Mouse (Mus musculus): ENCODE data around the gene Olfr49. TPM values are rescaled to one million over a fixed set of nuclear protein-coding genes. Genes with fewer than 3 reads are reported as not detected.

Olfr49 gene
- polyA plus RNA-seq, 1 experiment from 2014 or later = not detected

DNA sequence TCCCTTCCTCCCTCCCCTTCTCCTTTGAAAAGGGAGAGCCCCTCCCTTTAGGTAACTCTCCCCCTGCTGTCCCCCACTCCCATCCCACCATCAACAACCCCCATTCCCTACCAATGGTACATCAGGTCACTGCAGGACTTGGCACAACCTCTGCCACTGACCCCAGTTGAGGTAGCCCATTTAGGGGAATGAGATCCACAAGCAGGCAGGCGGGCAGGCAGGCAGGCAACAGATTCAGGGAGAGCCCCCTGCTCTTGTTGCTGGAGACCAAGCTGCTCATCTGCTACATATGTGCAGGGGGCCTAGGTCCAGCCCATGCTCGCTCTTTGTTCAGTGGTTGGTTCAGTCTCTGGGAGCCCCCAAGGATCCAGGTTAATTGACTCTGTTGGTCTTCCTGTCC is 8.3 kb downstream of the Olfr49 start:
- Histone ChIP-seq H3K4me3 (no peak overlapping the region), H3K9me3 (no peaks in the 10 kb centered on the region), H3K4me1 (no peaks in the 10 kb centered on the region), H3K27ac (no peak overlapping the region), H3K27me3 (no peaks in the 10 kb centered on the region), H3K36me3 (no peaks in the 10 kb centered on the region), H3K9ac (no peak overlapping the region), H3K4me2 (replicated peaks) (no peak overlapping the region)
- ATAC-seq (ENCODE audit: insufficient number of reproducible peaks, insufficient read depth, low FRiP score, low TSS enrichment) = no peak
- 75% methylated on average over 2 of the region's 2 CpGs for WGBS

DNA sequence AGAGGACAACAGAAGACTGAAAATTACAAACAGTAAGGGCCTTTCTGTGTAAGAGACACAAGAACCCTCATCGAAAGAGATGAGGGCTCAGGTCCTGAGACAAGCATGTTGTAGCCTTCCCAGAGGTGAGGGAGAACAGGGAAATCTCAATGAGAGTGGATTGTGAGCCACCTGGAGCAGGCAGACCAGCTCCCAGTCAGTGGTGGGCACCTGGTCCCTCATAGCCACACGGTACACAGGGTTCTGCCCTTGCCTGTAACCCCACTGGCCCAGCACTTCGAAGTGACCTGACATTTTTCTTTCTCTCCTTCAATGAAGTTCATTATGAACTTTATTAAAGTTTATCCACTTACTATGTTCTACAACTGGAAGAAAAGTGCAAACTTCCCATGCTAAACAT is 12.0 kb downstream of the Olfr49 start:
- WGBS = 84% methylated on average over 3 of the region's 3 CpGs
- no peak for ATAC-seq (ENCODE audit: insufficient number of reproducible peaks, insufficient read depth, low FRiP score, low TSS enrichment)
- no peak overlapping the region for H3K27ac ChIP-seq

DNA sequence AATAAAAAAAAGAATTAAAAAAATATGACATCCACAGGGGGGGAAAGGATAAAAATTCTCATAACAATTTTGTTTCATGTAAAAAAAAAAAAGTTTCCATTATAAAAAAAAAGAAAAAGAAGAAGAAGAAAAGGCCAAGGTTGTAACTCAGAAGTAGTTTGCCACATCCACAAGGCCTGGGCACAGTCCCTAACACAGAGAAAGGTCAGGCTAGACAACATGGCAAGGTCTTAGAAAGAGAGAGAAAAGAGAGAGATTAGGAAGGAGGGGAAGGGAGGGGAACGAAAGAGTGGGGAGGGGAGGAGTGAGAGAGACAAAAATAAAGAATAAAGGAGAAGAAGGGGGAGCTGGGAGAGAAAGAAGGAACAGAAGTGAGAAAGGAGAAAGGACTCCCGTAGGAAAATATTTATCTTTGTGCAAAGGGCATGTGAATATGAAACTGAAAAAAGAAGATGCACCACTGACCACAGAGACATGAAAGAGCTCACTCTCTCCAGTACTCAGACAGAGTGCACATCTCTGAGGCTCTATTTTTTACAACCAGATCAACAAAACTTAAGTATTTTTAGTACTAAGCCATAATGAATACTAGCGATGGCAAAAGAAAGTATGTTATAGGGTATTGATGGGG is 12.6 kb downstream of the Olfr49 start:
- Histone ChIP-seq H3K9me3 (no peaks in the 10 kb centered on the region), H3K4me2 (replicated peaks) (no peak overlapping the region), H3K27ac (no peak overlapping the region), H3K27me3 (no peaks in the 10 kb centered on the region), H3K9ac (no peak overlapping the region), H3K4me1 (no peaks in the 10 kb centered on the region), H3K4me3 (no peak overlapping the region), H3K36me3 (peaks cover 12% of the 10 kb centered on the region)
- ATAC-seq (ENCODE audit: insufficient number of reproducible peaks, insufficient read depth, low FRiP score, low TSS enrichment) = no peak
- 71% methylated on average over 3 of the region's 3 CpGs for WGBS

More for the DNA sequence above, 12.0 kb downstream of the Olfr49 start:
- no peaks in the 10 kb centered on the region for H3K9me3 ChIP-seq
- no peaks in the 10 kb centered on the region for H3K27me3 ChIP-seq
- no peak overlapping the region for H3K4me2 ChIP-seq (replicated peaks)
- peaks cover 7% of the 10 kb centered on the region for H3K36me3 ChIP-seq
- H3K4me3 ChIP-seq = no peak overlapping the region
- no peak overlapping the region for H3K9ac ChIP-seq
- no peaks in the 10 kb centered on the region for H3K4me1 ChIP-seq

DNA sequence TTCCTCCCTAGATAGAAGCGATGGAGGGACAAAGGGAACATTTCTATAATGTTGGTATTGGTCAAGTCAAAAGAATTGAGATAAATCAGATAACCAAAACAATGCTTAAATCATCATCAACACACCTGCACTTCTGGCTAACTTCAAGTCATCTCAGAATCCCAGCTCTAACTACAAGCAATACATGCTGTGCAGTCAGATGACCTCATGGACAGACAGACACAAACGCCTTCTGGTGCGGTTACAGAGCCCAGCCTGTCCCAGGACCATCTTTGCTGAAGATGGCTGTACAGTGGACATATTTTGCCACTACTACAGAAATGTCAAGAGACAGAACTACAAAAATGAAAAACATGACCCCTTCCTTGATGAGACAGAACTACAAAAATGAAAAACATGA is 14.3 kb downstream of the Olfr49 start:
- H3K4me1 ChIP-seq = no peaks in the 10 kb centered on the region
- H3K4me3 ChIP-seq = no peak overlapping the region
- ATAC-seq (ENCODE audit: insufficient number of reproducible peaks, insufficient read depth, low FRiP score, low TSS enrichment) = no peak
- 85% methylated on average over 3 of the region's 3 CpGs for WGBS
- no peaks in the 10 kb centered on the region for H3K27me3 ChIP-seq
- no peak overlapping the region for H3K27ac ChIP-seq
- no peak overlapping the region for H3K9ac ChIP-seq
- H3K4me2 ChIP-seq (replicated peaks) = no peak overlapping the region
- H3K9me3 ChIP-seq = no peaks in the 10 kb centered on the region
- H3K36me3 ChIP-seq = peaks cover 13% of the 10 kb centered on the region

- Histone ChIP-seq H3K4me2 (replicated peaks) (no peak overlapping the region), H3K4me1 (no peaks in the 10 kb centered on the region), H3K27ac (no peak overlapping the region), H3K36me3 (peaks cover 19% of the 10 kb centered on the region), H3K4me3 (no peak overlapping the region), H3K9me3 (no peaks in the 10 kb centered on the region), H3K9ac (no peak overlapping the region), H3K27me3 (no peaks in the 10 kb centered on the region)
- ATAC-seq (ENCODE audit: insufficient number of reproducible peaks, insufficient read depth, low FRiP score, low TSS enrichment) = no peak
- 94% methylated on average over 3 of the region's 3 CpGs for WGBS
These were observed 15.2 kb downstream of the Olfr49 start for GRCm38 (mm10) chr14:54269566-54269965.

GRCm38 (mm10) chr14:54267966-54268365 is 16.8 kb downstream of the Olfr49 start:
- Histone ChIP-seq H3K4me3 (no peak overlapping the region), H3K9me3 (no peaks in the 10 kb centered on the region), H3K27ac (no peak overlapping the region), H3K36me3 (peaks cover 27% of the 10 kb centered on the region), H3K4me1 (no peaks in the 10 kb centered on the region), H3K9ac (no peak overlapping the region), H3K4me2 (replicated peaks) (no peak overlapping the region), H3K27me3 (no peaks in the 10 kb centered on the region)
- WGBS = 91% methylated on average over 10 of the region's 10 CpGs
- no peak for ATAC-seq (ENCODE audit: insufficient number of reproducible peaks, insufficient read depth, low FRiP score, low TSS enrichment)

DNA sequence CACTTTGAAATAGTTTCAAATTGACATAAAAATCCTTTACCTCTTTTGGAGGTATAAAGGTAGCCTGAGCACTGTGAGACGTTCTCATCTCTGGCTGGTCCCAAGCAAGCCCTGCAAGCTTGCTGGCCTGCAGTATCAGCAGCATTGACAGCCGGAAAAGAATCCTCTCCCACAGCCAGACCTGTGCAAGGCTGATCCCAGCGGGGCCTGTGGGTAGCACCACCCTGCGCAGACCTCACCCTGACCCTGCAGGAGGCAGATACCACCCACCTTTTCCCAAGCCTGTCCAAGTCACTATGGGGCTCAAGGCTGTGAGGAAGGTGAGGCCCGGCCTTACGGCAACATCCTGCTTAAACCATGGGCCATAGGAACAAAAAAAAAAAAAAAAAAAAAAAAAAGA is 18.8 kb downstream of the Olfr49 start:
- no peaks in the 10 kb centered on the region for H3K4me1 ChIP-seq
- no peak for ATAC-seq (ENCODE audit: insufficient number of reproducible peaks, insufficient read depth, low FRiP score, low TSS enrichment)
- no peak overlapping the region for H3K4me2 ChIP-seq (replicated peaks)
- H3K27ac ChIP-seq = no peak overlapping the region
- no peak overlapping the region for H3K9ac ChIP-seq
- H3K27me3 ChIP-seq = no peaks in the 10 kb centered on the region
- H3K4me3 ChIP-seq = no peak overlapping the region
- 69% methylated on average over 6 of the region's 6 CpGs for WGBS
- no peaks in the 10 kb centered on the region for H3K9me3 ChIP-seq
- H3K36me3 ChIP-seq = peaks cover 37% of the 10 kb centered on the region

- Histone ChIP-seq H3K36me3 (peaks cover 37% of the 10 kb centered on the region), H3K27me3 (no peaks in the 10 kb centered on the region), H3K4me3 (no peak overlapping the region), H3K4me2 (replicated peaks) (no peak overlapping the region), H3K9me3 (no peaks in the 10 kb centered on the region), H3K4me1 (peaks cover 2% of the 10 kb centered on the region), H3K9ac (no peak overlapping the region), H3K27ac (no peak overlapping the region)
- WGBS = 43% methylated on average over 10 of the region's 10 CpGs
- no peak for ATAC-seq (ENCODE audit: insufficient number of reproducible peaks, insufficient read depth, low FRiP score, low TSS enrichment)
These were observed 19.6 kb downstream of the Olfr49 start for GRCm38 (mm10) chr14:54265093-54265492.

DNA sequence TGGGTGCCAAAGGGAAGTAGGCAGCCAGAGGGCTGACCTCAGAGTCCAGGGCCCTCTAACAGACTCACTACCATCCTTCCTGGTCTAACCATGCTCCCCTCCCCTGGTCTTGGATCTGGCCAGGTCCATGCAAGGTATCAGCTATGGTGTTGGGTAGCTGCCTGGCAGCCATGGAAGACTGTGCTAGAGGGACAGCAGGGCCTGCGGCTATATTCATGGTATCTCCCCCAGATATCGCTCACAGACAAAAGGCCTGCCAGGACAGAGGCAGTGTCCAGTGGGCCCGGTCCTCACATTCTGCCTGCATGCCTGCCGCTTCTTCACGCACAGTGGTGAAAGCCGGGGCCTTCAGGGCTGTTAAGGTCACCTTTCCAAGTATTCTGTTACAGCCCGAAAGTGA is 20.5 kb downstream of the Olfr49 start:
- H3K27ac ChIP-seq = no peak overlapping the region
- H3K4me1 ChIP-seq = peaks cover 8% of the 10 kb centered on the region
- H3K4me3 ChIP-seq = no peak overlapping the region
- no peak overlapping the region for H3K4me2 ChIP-seq (replicated peaks)
- no peaks in the 10 kb centered on the region for H3K9me3 ChIP-seq
- 84% methylated on average over 7 of the region's 7 CpGs for WGBS
- peaks cover 37% of the 10 kb centered on the region for H3K36me3 ChIP-seq
- no peaks in the 10 kb centered on the region for H3K27me3 ChIP-seq
- no peak overlapping the region for H3K9ac ChIP-seq
- no peak for ATAC-seq (ENCODE audit: insufficient number of reproducible peaks, insufficient read depth, low FRiP score, low TSS enrichment)

- Histone ChIP-seq H3K4me2 (replicated peaks) (no peak overlapping the region), H3K4me3 (no peak overlapping the region), H3K36me3 (peaks cover 34% of the 10 kb centered on the region), H3K27ac (no peak overlapping the region), H3K9ac (no peak overlapping the region), H3K9me3 (no peaks in the 10 kb centered on the region), H3K4me1 (peaks cover 8% of the 10 kb centered on the region), H3K27me3 (no peaks in the 10 kb centered on the region)
- no peak for ATAC-seq (ENCODE audit: insufficient number of reproducible peaks, insufficient read depth, low FRiP score, low TSS enrichment)
- WGBS = 92% methylated on average over 6 of the region's 6 CpGs
These were observed 21.6 kb downstream of the Olfr49 start for GRCm38 (mm10) chr14:54263099-54263498.

DNA sequence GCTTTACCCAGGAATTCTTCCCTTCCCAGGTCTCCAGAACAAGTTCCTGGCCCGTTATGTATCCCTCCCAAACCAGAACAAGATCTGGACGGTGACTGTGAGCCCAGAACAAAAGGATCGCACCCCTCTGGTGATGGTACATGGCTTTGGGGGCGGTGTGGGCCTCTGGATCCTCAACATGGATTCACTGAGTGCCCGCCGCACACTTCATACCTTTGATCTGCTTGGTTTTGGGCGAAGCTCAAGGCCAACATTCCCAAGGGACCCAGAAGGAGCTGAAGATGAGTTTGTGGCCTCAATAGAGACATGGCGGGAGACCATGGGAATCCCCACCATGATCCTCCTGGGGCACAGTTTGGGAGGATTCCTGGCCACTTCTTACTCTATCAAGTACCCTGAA is 22.1 kb downstream of the Olfr49 start:
- Histone ChIP-seq H3K36me3 (peaks cover 29% of the 10 kb centered on the region), H3K27ac (no peak overlapping the region), H3K4me2 (replicated peaks) (no peak overlapping the region), H3K9me3 (no peaks in the 10 kb centered on the region), H3K4me3 (no peak overlapping the region), H3K27me3 (no peaks in the 10 kb centered on the region), H3K4me1 (peaks cover 8% of the 10 kb centered on the region), H3K9ac (no peak overlapping the region)
- 87% methylated on average over 8 of the region's 8 CpGs for WGBS
- no peak for ATAC-seq (ENCODE audit: insufficient number of reproducible peaks, insufficient read depth, low FRiP score, low TSS enrichment)

- Histone ChIP-seq H3K9me3 (no peaks in the 10 kb centered on the region), H3K27me3 (no peaks in the 10 kb centered on the region), H3K36me3 (peaks cover 23% of the 10 kb centered on the region), H3K4me2 (replicated peaks) (no peak overlapping the region), H3K9ac (no peak overlapping the region), H3K4me1 (peaks cover 8% of the 10 kb centered on the region), H3K4me3 (no peak overlapping the region), H3K27ac (no peak overlapping the region)
- no peak for ATAC-seq (ENCODE audit: insufficient number of reproducible peaks, insufficient read depth, low FRiP score, low TSS enrichment)
- 89% methylated on average over 2 of the region's 2 CpGs for WGBS
These were observed 23.4 kb downstream of the Olfr49 start for GRCm38 (mm10) chr14:54261386-54261785.

- Histone ChIP-seq H3K9ac (no peak overlapping the region), H3K4me2 (replicated peaks) (peak overlapping the region; percentile 76), H3K4me3 (peak overlapping the region; percentile 63), H3K36me3 (peaks cover 22% of the 10 kb centered on the region), H3K27me3 (no peaks in the 10 kb centered on the region), H3K27ac (no peak overlapping the region), H3K4me1 (peaks cover 8% of the 10 kb centered on the region), H3K9me3 (no peaks in the 10 kb centered on the region)
- 67% methylated on average over 2 of the region's 2 CpGs for WGBS
- no peak for ATAC-seq (ENCODE audit: insufficient number of reproducible peaks, insufficient read depth, low FRiP score, low TSS enrichment)
These were observed 24.5 kb downstream of the Olfr49 start for GRCm38 (mm10) chr14:54260196-54260595.

Measured in embryonic facial prominence, embryonic 12.5 days (tissue).